Mouse (Mus musculus): ENCODE results near the gene Zfp213. TPM values are rescaled to one million over a fixed set of nuclear protein-coding genes. Genes with fewer than 3 reads are reported as not detected.

Gene Zfp213
- total RNA-seq, 2 experiments from 2014 or later = 2.1 to 2.7 TPM

DNA sequence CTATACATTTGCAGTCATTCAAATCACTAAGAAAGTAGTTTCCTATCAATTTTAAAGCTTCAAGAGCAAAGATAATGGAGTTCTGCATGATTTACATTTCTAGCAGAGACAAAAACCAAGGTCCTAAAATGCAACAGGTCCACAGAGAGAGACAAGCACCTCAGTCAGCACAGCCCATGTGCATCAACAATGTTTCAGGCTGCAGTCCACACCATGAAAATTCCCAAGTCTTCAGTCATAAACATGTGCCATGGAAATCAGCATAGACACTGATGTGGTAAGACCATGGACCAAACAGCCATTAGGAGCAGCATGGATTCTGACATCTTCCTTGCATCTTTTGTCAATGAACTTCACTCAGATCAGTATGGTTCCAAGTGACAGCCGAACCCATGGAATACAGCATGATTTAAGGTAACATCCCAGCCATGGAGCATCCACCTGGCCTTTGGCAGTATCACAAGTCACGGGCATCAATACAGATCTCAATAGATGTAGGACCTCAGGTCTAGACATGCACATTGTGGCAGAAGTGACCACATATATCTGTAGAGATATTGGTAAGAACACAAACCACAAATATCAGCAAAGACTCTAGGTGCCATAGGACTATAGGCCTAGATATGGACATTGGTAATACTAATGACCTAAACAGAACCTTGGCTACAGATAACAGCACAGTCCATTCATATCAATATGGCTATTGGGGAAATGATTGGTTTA is 45.2 kb downstream of the Zfp213 start:
- no peak for ATAC-seq (ENCODE audit: poor library complexity, severe bottlenecking)

Other genes starting within 250 kb of the Zfp213 start
- not detected in 2 replicates for gene Vmn2r115, start 220.5 kb downstream of the Zfp213 start, total RNA-seq (2015)
- gene Vmn2r115, start 220.5 kb downstream of the Zfp213 start, total RNA-seq (2017) = not detected in 2 replicates
- gene Vmn2r116, start 179.6 kb downstream of the Zfp213 start, total RNA-seq (2015) = not detected in 2 replicates
- gene Vmn2r116, start 179.6 kb downstream of the Zfp213 start, total RNA-seq (2017) = not detected in 2 replicates
- not detected in 2 replicates for gene Vmn2r117, start 84.5 kb downstream of the Zfp213 start, total RNA-seq (2015)
- gene Vmn2r117, start 84.5 kb downstream of the Zfp213 start, total RNA-seq (2017) = not detected in 2 replicates
- not detected in 2 replicates for gene Zfp13, start 35.2 kb upstream of the Zfp213 start, total RNA-seq (2015)
- 0.18 TPM in 1 of 2 replicates, not detected in the other for gene Zfp13, start 35.2 kb upstream of the Zfp213 start, total RNA-seq (2017)
- gene Zscan10, start 36.6 kb upstream of the Zfp213 start, total RNA-seq (2015) = not detected in 2 replicates
- not detected in 2 replicates for gene Zscan10, start 36.6 kb upstream of the Zfp213 start, total RNA-seq (2017)
- gene Mmp25, start 81.0 kb upstream of the Zfp213 start, total RNA-seq (2015) = 22.6 and 32.1 TPM in 2 replicates
- 14.0 and 19.5 TPM in 2 replicates for gene Mmp25, start 81.0 kb upstream of the Zfp213 start, total RNA-seq (2017)
- gene Bicdl2, start 96.3 kb upstream of the Zfp213 start, total RNA-seq (2015) = not detected in 2 replicates
- 0.45 TPM in 1 of 2 replicates, not detected in the other for gene Bicdl2, start 96.3 kb upstream of the Zfp213 start, total RNA-seq (2017)
- gene Hcfc1r1, start 109.4 kb upstream of the Zfp213 start, total RNA-seq (2015) = 67.4 and 97.1 TPM in 2 replicates
- 38.1 and 52.4 TPM in 2 replicates for gene Hcfc1r1, start 109.4 kb upstream of the Zfp213 start, total RNA-seq (2017)
- gene Thoc6, start 109.6 kb upstream of the Zfp213 start, total RNA-seq (2015) = 26.5 and 26.8 TPM in 2 replicates
- gene Thoc6, start 109.6 kb upstream of the Zfp213 start, total RNA-seq (2017) = 38.5 and 45.2 TPM in 2 replicates
- gene Tnfrsf12a, start 113.2 kb upstream of the Zfp213 start, total RNA-seq (2015) = 1.8 and 5.8 TPM in 2 replicates
- 5.9 and 7.7 TPM in 2 replicates for gene Tnfrsf12a, start 113.2 kb upstream of the Zfp213 start, total RNA-seq (2017)
- gene Cldn6, start 115.0 kb upstream of the Zfp213 start, total RNA-seq (2015) = not detected in 2 replicates
- gene Cldn6, start 115.0 kb upstream of the Zfp213 start, total RNA-seq (2017) = not detected in 2 replicates
- gene Cldn9, start 119.8 kb upstream of the Zfp213 start, total RNA-seq (2015) = not detected in 2 replicates
- gene Cldn9, start 119.8 kb upstream of the Zfp213 start, total RNA-seq (2017) = not detected in 2 replicates
- gene 1520401A03Rik, start 158.5 kb upstream of the Zfp213 start, total RNA-seq (2015) = not detected in 2 replicates
- gene 1520401A03Rik, start 158.5 kb upstream of the Zfp213 start, total RNA-seq (2017) = not detected in 2 replicates
- gene Pkmyt1, start 162.1 kb upstream of the Zfp213 start, total RNA-seq (2015) = 31.1 and 32.2 TPM in 2 replicates
- gene Pkmyt1, start 162.1 kb upstream of the Zfp213 start, total RNA-seq (2017) = 15.9 and 16.6 TPM in 2 replicates
- 3.3 and 4.1 TPM in 2 replicates for gene Paqr4, start 176.6 kb upstream of the Zfp213 start, total RNA-seq (2015)
- gene Paqr4, start 176.6 kb upstream of the Zfp213 start, total RNA-seq (2017) = 7.6 and 10.1 TPM in 2 replicates
- not detected in 2 replicates for gene Kremen2, start 181.6 kb upstream of the Zfp213 start, total RNA-seq (2015)
- gene Kremen2, start 181.6 kb upstream of the Zfp213 start, total RNA-seq (2017) = not detected in 2 replicates
- gene Flywch1, start 207.4 kb upstream of the Zfp213 start, total RNA-seq (2015) = 3.1 and 3.7 TPM in 2 replicates
- 7.7 and 12.0 TPM in 2 replicates for gene Flywch1, start 207.4 kb upstream of the Zfp213 start, total RNA-seq (2017)
- 0.66 TPM in 1 of 2 replicates, not detected in the other for gene Flywch2, start 221.8 kb upstream of the Zfp213 start, total RNA-seq (2015)
- gene Flywch2, start 221.8 kb upstream of the Zfp213 start, total RNA-seq (2017) = 0.92 TPM in 1 of 2 replicates, not detected in the other
- gene Srrm2, start 226.3 kb upstream of the Zfp213 start, total RNA-seq (2015) = 210 and 224 TPM in 2 replicates
- gene Srrm2, start 226.3 kb upstream of the Zfp213 start, total RNA-seq (2017) = 81.2 and 117 TPM in 2 replicates